Mouse (Mus musculus) thymus, adult 2 months (tissue): ENCODE data around the gene P2rx1. TPM values are rescaled to one million over a fixed set of nuclear protein-coding genes. Genes with fewer than 3 reads are reported as not detected.

Source experiments
- DNase-seq: peaks from one replicate; pipeline ENCODE4 v3.0.0; 2021
- H3K27ac ChIP-seq: fragments of 200-500 bp; 2 replicates; pipeline ENCODE4 v1.5.1; 2012; ENCODE audit warnings: low read length, control low read depth; ENCODE audit not compliant: control insufficient read depth, insufficient read depth
- H3K27me3 ChIP-seq: fragments of 200-500 bp; 2 replicates; pipeline ENCODE4 v1.6.1; 2012; ENCODE audit warnings: mild to moderate bottlenecking, low read length, moderate library complexity, mixed read lengths; ENCODE audit not compliant: control insufficient read depth, insufficient read depth
- H3K36me3 ChIP-seq: fragments of 200-500 bp; 2 replicates; pipeline ENCODE4 v1.6.1; 2012; ENCODE audit warnings: mild to moderate bottlenecking, low read length, moderate library complexity; ENCODE audit not compliant: control insufficient read depth, insufficient read depth
- H3K4me1 ChIP-seq: fragments of 200-500 bp; replicated peaks from 2 replicates; pipeline ENCODE4 v1.6.1; 2012; ENCODE audit warnings: low read length; ENCODE audit not compliant: control insufficient read depth, insufficient read depth
- H3K4me3 ChIP-seq: fragments of 200-500 bp; 2 replicates; pipeline ENCODE4 v1.5.1; 2012; ENCODE audit warnings: mild to moderate bottlenecking, low read length, control low read depth, moderate library complexity; ENCODE audit not compliant: control insufficient read depth, insufficient read depth
- CTCF ChIP-seq: fragments of 200-500 bp; IDR thresholded peaks from 2 replicates; pipeline ENCODE4 v1.5.1; 2012; ENCODE audit warnings: mild to moderate bottlenecking, control low read depth, low read length, moderate library complexity, borderline replicate concordance; ENCODE audit not compliant: control insufficient read depth, poor library complexity, insufficient read depth; ENCODE audit errors: extremely low read depth
- POLR2A ChIP-seq: fragments of 200-500 bp; IDR thresholded peaks from 2 replicates; pipeline ENCODE4 v1.6.1; 2012; ENCODE audit warnings: mild to moderate bottlenecking, low read length, control low read depth, moderate library complexity; ENCODE audit not compliant: control insufficient read depth, poor library complexity, insufficient read depth; ENCODE audit errors: extremely low read depth
- WGBS: fragments of 180-500 bp; shearing (Covaris S2); methylation state at CpG from one replicate; pipeline ENCODE4 v1.1.7; 2018; 5-methylcytosine and 5-hydroxymethylcytosine counted together
- polyA plus RNA-seq: library from polyadenylated mRNA; depleted of rRNA; stranded (reverse); fragments of >200 nt; gene quantifications from 2 replicates; pipeline ENCODE4 v1.2.3, GENCODE M21; 2012; rRNA removed

The P2rx1 gene
- polyA plus RNA-seq, 1 experiment: 103 TPM

DNA sequence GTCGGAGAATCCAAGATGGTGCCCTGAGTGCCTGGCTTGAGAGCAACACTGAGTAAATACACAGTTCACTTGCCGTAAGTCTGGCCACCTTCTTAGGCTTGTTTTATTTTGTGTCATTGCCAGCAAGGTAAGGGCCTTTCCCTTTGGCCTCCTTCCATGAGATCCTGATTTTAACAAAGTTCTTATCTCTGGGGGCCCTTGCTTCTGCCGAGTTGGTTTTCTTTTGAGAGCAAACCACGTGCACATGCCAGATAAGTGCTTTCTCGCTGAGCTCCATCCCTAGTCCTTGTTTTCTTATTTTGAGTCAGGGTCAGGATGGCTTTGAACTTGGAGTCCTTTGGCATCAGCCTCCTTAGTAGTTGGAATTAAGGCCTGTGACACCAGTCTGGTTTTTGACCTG, 58.8 kb downstream of the P2rx1 start:
- Histone ChIP-seq H3K27ac (no peak overlapping the region), H3K4me1 (no peaks in the 10 kb centered on the region), H3K36me3 (peaks cover 76% of the 10 kb centered on the region), H3K4me3 (no peak overlapping the region), H3K27me3 (no peaks in the 10 kb centered on the region)
- 91% methylated on average over 5 of the region's 5 CpGs for WGBS
- DNase-seq: no peak
- TF ChIP-seq CTCF (no peak), POLR2A (no peak)

DNA sequence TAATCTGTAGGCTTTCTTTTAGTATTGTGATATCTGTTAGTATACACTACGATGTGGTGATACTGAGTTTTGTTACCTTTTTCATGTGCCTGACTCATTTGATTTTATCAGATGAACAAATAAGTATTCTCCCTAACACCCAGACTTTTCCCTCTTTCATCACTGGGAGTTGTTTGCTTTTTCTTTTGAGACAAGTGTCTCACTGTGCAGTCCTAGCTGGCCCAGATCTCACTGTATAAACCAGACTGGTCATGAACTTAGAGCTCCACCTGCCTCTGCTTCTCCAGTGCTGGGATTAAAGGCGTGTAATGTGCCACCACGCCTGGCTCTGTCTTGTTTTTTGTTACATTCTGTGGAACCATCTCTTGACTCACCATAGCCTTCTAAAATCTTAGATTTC, 60.7 kb downstream of the P2rx1 start:
- WGBS: 98% methylated on average over 3 of the region's 3 CpGs
- Histone ChIP-seq H3K27me3 (no peaks in the 10 kb centered on the region), H3K4me1 (no peaks in the 10 kb centered on the region), H3K27ac (no peak overlapping the region), H3K4me3 (no peak overlapping the region), H3K36me3 (peaks cover 61% of the 10 kb centered on the region)
- no peak for TF ChIP-seq CTCF
- DNase-seq: no peak

DNA sequence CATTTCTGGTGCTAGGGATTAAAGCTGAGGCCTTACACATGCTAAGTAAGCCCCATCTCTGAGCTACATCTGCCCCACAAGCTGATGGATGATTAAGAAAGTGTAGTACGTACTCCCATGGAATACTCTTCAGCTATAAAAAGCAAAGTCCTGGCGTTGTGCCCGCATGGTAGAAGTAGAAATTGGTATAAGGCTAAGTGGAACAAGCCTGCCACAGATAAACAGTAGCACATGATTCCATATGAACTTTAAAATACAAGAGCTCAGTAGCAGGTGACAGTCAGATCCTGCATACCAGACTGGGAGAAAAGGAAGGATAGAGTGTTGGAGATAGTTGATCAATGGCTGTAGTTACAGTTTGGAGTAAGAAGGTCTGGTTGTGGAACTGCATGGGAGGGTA, 62.5 kb downstream of the P2rx1 start:
- peaks cover 50% of the 10 kb centered on the region for H3K36me3 ChIP-seq
- no peak for DNase-seq
- TF ChIP-seq POLR2A (no peak), CTCF (no peak)
- 98% methylated on average over 3 of the region's 3 CpGs for WGBS
- H3K4me3 ChIP-seq: no peak overlapping the region
- no peak overlapping the region for H3K27ac ChIP-seq
- H3K27me3 ChIP-seq: no peaks in the 10 kb centered on the region
- H3K4me1 ChIP-seq: no peaks in the 10 kb centered on the region

Other genes starting within 250 kb of the P2rx1 start
- 3.6 and 4.8 TPM in 2 replicates for gene Cyb5d2, start 203.0 kb upstream of the P2rx1 start, polyA plus RNA-seq
- gene Zzef1, start 202.9 kb upstream of the P2rx1 start, polyA plus RNA-seq: 52.8 and 54.0 TPM in 2 replicates
- gene Atp2a3, start 37.9 kb upstream of the P2rx1 start, polyA plus RNA-seq: 478 and 539 TPM in 2 replicates
- gene Camkk1, start 19.9 kb downstream of the P2rx1 start, polyA plus RNA-seq: 35.4 and 40.0 TPM in 2 replicates
- gene Ncbp3, start 48.7 kb downstream of the P2rx1 start, polyA plus RNA-seq: 6.5 and 7.0 TPM in 2 replicates
- gene Itgae, start 91.5 kb downstream of the P2rx1 start, polyA plus RNA-seq: 24.1 and 24.6 TPM in 2 replicates
- gene Haspin, start 139.2 kb downstream of the P2rx1 start, polyA plus RNA-seq: 8.6 and 14.0 TPM in 2 replicates
- gene P2rx5, start 161.3 kb downstream of the P2rx1 start, polyA plus RNA-seq: 1.9 and 2.0 TPM in 2 replicates
- gene Emc6, start 177.9 kb downstream of the P2rx1 start, polyA plus RNA-seq: 58.6 and 64.9 TPM in 2 replicates
- gene Tax1bp3, start 178.0 kb downstream of the P2rx1 start, polyA plus RNA-seq: 63.1 and 72.0 TPM in 2 replicates
- 20.1 and 20.6 TPM in 2 replicates for gene Ctns, start 199.9 kb downstream of the P2rx1 start, polyA plus RNA-seq
- gene Shpk, start 200.4 kb downstream of the P2rx1 start, polyA plus RNA-seq: 3.7 and 4.0 TPM in 2 replicates
- gene Trpv1, start 235.2 kb downstream of the P2rx1 start, polyA plus RNA-seq: 0.16 and 0.55 TPM in 2 replicates